Mouse (Mus musculus): ENCODE data around the gene Ifi208.
"Not testable (repeated sequence)": the region's sequence is repeated elsewhere in the genome, so short reads cannot be mapped to it uniquely, and the experiment has no call there.

Ifi208 gene

GRCm38 (mm10) chr1:173673458-173674097, at the start of gene Ifi208:
TSS of gene Ifi208 (plus strand) at chr1:173673675.
- DNase-seq (ENCODE audit: low spot score): peak; percentile 39

GRCm38 (mm10) chr1:173624052-173624451, 49.4 kb upstream of the Ifi208 start:
- no peak for DNase-seq (ENCODE audit: low spot score)

GRCm38 (mm10) chr1:173626686-173627085, 46.8 kb upstream of the Ifi208 start:
- no peak for DNase-seq (ENCODE audit: low spot score)

- peak; percentile 49 for DNase-seq (ENCODE audit: low spot score)
These were observed 42.9 kb upstream of the Ifi208 start, which contains the start of gene Ifi209 for GRCm38 (mm10) chr1:173630622-173631021. TSS of gene Ifi209 (plus strand) at chr1:173630917.

GRCm38 (mm10) chr1:173633969-173634645, 39.4 kb upstream of the Ifi208 start:
- no peak for DNase-seq (ENCODE audit: low spot score)

GRCm38 (mm10) chr1:173645393-173645792, 28.1 kb upstream of the Ifi208 start:
- DNase-seq (ENCODE audit: low spot score): no peak

GRCm38 (mm10) chr1:173657973-173658372, 15.5 kb upstream of the Ifi208 start:
- no peak for DNase-seq (ENCODE audit: low spot score)

GRCm38 (mm10) chr1:173678605-173679004, 5.1 kb downstream of the Ifi208 start:
- not testable (repeated sequence) for DNase-seq (ENCODE audit: low spot score)

GRCm38 (mm10) chr1:173694270-173694669, 20.8 kb downstream of the Ifi208 start:
- DNase-seq (ENCODE audit: low spot score): no peak

GRCm38 (mm10) chr1:173733219-173733618, 59.7 kb downstream of the Ifi208 start:
- DNase-seq (ENCODE audit: low spot score): no peak

- DNase-seq (ENCODE audit: low spot score): not testable (repeated sequence)
These were observed 61.5 kb downstream of the Ifi208 start for GRCm38 (mm10) chr1:173735015-173735414.

GRCm38 (mm10) chr1:173736986-173737385, 63.5 kb downstream of the Ifi208 start:
- peak; percentile 12 for DNase-seq (ENCODE audit: low spot score)

GRCm38 (mm10) chr1:173740537-173740936, 67.1 kb downstream of the Ifi208 start:
- peak; percentile 7 for DNase-seq (ENCODE audit: low spot score)

- DNase-seq (ENCODE audit: low spot score): peak; percentile 34
These were observed 68.2 kb downstream of the Ifi208 start, which contains the start of gene Ifi207 for GRCm38 (mm10) chr1:173741656-173742055. TSS of gene Ifi207 (minus strand) at chr1:173741747.

- peak; percentile 5 for DNase-seq (ENCODE audit: low spot score)
These were observed 68.8 kb downstream of the Ifi208 start for GRCm38 (mm10) chr1:173742262-173742661.

Measured in lung, postnatal 25 days (tissue).